Mouse (Mus musculus): ENCODE data around the gene Dnajc3.
"Not testable (repeated sequence)": the region's sequence is repeated elsewhere in the genome, so short reads cannot be mapped to it uniquely, and the experiment has no call there.

The Dnajc3 gene

DNA sequence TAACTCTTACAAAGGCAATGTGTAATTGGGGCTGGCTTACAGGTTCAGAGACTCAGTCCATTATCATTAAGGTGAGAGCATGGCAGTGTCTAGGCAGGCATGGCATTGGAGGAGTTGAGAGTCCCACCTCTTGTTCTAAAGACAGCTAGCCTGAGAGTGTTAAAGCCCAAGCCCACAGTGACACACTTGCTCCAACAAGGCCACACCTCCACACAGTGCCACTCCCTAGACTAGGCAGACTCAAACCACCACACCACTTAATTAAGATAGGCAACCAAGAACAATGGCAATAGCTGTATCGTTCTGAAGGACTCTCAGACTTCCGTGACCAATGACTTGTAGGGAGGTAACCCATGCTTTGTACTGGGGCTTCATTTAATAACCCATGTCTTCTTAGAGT is 7.0 kb upstream of the Dnajc3 start:
- DNase-seq (ENCODE audit: low spot score in 2 of 2) = no peak

DNA sequence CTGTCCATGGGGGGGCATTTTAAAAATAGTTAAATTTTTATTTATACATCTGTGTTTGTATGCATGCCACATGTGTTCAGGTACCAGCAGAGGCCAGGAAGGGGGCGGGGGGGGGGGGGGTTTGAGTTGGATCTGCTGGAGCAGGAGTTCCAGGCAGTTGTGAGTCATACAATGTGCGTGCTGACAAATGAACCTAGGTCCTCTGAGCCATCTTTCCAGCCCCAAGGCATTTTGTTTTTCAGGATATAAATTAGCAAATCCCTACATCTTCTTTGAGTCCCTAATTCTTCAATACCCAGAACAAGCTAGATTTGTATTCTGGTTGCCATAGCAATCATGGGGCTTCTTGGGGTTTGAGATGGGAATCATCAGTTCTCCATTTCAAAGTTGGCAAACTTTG is 6.6 kb upstream of the Dnajc3 start:
- no peak for DNase-seq (ENCODE audit: low spot score in 2 of 2)

DNA sequence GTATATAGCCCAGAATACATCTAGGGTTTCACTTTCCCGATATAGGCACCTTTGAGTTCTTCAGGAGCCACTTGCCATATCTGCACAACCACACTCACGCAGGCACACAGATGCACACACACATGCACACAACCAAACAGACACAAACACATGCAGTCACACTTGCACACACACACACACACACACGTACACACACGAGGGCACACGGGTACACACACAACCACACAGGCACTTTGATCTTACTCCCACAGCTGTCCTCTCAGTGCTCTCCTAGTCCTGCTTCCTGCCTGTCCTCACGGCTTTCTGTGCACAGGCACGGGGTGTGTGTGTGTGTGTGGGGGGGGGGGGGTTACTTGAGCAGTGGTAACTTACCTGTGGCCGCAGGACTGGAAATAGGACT is 4.8 kb upstream of the Dnajc3 start:
- no peak for DNase-seq (ENCODE audit: low spot score in 2 of 2)

DNA sequence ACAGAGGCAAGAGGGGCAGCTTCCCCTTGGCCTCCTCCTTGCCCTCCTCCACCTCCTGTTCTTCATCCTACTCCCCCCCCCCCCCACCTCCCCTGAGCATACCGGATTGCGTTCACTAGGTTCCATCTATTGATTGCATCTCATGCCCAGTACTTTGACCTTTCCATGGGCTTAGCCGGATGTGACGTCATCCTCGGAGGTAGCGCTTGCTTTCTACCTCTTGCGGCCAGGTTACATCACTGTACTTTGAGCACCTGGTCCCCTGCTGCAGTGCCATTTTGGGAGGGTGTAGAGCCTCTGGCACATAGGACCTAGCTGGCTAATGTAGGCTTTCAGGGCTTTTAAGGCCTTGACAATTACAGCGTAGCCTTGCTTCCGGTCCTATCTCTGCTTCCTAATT is 3.1 kb upstream of the Dnajc3 start:
- DNase-seq (ENCODE audit: low spot score in 2 of 2) = no peak

DNA sequence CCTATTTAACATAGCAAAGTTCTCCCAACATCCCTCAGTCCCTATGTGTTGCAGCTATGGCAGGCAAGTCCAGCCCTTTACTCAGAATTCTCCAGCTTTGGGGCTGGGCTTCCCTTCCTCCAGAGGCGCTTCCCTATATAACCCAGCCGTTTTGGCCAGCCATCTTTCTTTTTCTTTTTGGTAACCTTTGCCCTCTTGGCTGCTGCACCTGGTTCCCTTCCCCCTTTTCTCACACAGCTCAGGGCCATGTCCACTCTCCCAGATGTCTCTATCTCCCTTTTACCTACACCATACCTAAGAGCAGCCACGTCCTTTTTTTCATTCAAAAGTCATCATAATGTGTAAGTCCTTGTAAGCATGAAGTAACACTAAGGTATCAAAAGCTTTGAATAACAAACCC is 1.5 kb upstream of the Dnajc3 start:
- no peak for DNase-seq (ENCODE audit: low spot score in 2 of 2)

DNA sequence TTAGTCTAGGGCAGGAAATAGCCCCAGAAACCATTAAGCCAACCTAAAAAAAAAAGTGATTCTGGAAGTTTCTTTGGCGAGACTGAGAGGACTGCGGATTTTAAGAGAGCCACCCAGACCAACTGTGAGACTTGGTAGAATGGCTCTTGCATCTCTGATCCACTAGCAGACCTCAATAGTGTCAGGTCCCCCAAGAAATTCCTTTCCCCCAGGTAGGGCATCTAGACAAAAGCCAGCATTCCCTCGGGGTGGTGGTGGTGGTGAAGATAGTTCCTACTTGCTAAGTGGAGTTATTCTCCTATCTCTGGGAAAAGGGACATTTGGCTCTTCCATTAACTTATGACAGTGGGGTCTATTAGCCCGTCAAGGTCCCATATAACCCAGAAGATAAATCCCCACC is 824 bp upstream of the Dnajc3 start:
- no peak for DNase-seq (ENCODE audit: low spot score in 2 of 2)

DNA sequence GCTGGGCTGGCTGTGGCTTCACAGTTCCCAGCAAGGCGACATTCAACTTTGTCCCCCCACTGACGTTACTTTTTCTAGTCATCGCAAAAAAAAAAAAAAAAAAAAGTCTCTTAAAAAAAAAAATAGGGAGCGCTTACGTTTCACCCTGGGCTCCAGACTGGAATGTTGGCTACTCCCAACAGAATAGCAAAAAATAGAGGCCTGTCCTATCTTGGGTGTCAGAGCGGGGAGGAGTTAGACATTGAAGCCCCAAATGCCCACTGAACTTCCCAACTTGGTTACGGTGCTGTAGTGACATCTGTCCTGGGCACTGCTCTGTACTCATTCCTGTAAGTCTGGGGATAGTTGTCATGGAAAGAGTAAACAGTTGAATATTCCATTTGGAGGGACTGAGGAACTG is 775 bp downstream of the Dnajc3 start:
- no peak for DNase-seq (ENCODE audit: low spot score in 2 of 2)

DNA sequence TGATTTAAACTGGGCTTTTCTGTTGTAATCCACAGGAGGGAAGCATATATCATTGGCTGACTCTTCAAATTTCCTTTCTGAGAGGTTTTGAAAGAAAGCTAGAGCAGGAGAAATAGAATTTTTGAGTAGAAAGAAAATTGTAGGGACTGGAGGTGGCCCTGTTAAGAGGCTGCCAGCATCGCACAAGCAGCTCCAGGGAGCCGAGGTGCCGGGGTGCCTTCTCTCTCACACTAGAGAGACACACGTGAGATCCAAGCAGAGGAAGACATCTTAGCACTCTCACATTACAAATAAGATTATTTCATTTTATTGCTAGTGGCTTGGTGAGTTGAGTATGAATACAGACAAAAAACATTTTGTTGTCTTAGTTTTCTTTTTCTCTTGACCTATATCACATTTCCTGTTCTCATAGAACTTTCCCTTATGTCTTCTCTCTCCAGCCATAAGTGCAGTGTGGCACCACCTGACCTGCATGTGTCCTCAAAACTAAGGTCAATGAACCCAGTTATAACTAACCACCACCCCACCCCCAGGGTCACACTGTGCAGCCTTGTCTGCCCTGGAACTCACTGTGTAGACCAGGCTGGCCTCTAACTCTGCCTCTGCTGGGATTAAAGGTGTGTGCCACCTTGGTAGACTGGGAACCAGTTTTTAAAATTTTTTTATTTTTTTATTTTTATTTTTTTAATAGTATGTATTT is 3.2 kb downstream of the Dnajc3 start:
- DNase-seq (ENCODE audit: low spot score in 2 of 2) = no peak

DNA sequence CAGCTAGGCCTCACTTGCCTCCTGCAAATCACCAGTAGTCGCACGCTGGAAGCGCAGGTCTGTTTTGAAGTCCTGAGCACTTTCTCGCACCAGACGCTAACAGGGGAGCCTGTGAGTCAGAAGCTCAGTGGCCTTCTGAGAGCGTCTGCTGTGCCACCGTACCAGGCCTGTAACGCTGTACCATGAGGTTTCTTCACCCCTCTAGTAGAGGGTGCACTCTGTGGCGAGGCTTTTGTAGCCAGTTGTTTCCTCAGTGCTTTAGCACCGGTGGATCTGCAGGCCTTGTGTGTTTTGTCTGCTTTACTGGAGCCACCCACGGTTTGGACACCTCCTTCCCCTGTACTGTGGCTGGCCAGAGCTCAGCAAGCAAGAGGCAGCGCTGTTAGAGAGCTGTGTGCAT is 4.3 kb downstream of the Dnajc3 start:
- no peak for DNase-seq (ENCODE audit: low spot score in 2 of 2)

DNA sequence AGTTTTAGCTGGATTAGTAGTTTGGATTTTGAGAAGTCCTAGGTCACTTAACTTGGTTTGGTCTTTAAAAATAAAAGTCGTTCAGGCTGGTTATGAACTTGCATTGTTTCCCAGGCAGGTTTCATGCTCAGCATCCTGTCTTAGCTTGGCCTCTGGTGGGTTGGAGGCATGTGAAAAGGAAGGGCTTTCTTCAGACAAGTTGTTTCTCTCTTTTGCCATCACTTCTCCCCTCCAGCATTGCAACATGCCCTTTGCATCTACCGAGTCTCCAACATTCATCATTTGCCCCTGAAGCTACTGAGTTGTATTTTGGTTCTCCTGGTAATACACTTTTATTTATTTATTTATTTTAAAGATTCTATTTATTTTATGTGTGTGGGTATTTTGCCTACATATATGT is 6.9 kb downstream of the Dnajc3 start:
- DNase-seq (ENCODE audit: low spot score in 2 of 2) = no peak

DNA sequence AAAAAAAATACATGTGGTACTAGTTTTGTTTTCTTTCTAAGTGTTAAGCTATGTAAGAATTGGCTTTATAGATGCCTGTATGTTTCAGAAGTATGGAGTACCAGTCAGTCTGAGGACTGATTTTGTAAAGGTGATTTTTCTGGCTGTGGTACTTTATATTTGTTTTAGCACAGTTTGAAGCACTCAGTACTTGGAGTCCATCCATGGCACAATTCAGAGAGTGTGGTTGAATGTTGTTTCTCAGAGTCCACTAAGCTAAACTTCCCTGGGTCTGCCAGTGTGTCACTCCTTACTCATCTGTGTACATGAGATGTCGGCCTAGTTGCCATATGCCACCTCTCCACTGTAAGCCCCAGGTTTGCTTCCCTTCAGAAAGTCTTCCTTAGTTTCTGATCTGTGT is 11.1 kb downstream of the Dnajc3 start:
- no peak for DNase-seq (ENCODE audit: low spot score in 2 of 2)

DNA sequence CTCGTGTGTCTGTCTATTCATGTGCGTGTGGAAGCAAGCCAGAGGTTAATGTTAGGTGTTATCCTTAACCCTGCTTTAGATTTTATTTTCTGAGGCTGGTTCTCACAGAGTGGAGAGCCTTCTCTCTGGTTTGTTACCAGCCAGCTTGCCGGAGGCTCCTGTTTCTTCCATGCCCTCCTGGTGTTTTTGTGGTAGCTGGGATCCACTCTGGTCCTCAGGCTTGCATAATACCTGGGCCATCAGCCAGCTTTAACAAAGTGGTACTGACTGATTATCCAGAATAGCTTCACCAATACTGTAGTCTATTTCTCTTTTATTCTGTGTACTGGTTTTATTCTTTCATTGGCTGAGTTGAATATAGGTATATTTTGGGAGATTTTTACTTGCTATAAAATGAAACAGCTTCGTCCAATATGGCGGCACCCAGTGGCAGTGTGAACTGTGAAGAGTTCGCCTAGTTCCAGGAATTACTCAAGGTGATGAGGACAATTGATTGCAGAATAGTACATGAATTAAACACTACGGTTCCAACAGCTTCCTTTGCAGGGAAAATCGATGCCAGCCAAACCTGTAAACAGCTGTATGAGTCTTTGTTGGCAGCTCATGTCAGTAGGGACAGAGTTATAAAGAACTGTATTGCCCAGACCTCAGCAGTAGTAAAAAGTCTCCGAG is 14.3 kb downstream of the Dnajc3 start:
- DNase-seq (ENCODE audit: low spot score in 2 of 2) = no peak

DNA sequence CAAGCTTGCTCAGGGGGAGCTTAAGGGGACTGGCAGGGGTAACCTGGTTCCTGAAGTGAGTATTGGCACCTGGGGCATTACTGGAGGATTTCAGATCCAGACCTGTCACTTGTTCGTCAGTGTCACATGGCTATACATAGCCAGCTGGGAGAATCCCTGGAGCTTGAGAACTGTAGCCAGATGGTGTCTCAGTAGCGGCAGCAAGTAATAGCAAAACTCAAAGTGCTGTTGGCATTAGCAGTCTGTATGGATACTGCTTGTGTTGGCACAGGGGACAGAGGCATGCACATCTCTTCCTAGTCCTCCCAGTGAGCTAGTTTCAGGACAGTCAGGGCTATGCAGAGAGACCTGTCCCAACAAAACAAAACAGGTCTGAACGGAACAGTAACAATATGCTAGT is 20.2 kb downstream of the Dnajc3 start:
- DNase-seq (ENCODE audit: low spot score in 2 of 2) = no peak

DNA sequence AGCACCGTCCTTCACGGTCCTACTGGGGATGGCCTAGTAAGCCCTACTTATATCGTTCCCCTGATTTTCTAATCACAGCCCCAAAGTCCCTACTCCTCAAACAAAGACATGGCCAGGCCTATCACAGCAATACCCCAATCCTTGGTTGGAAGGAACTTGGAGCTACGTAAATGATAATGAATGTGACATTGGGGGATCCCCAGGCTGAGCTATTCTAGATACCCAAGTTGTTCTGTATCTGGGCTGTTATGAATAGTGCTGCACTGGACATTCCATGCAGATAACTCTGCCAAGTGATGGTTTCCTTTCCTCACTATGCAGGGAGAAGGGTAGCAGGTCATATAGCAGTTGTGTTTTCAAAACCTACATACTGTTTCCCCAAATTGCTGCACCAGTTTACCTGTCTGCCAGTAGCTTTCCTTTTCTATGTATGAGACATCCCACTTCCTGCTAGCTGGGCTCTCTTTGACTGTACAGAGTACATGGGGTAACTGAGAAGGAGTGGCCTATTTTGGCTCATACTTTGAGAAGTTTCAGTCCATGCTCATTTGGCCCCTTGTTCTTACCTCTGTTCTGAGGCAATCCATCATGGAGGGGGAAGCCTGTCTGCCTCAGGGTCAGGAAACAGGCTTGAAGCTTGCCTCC is 27.7 kb downstream of the Dnajc3 start:
- no peak for DNase-seq (ENCODE audit: low spot score in 2 of 2)

DNA sequence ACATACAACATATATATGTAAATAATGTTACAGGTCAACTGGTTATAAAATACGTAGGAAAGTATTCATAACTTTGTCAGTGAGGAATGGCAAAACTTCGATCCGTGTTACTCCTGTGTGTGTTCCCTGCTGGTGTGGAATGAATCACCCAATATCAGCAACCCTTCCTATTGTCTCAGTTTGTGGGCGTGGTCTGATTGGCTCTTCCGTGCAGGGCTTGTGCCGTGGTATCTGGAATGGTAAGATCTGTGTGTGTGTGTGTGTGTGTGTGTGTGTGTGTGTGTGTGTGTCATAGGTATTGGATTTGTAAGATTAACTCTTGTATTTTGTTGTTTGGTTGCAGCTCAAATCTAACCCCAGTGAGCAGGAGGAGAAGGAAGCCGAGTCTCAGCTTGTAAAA is 29.9 kb downstream of the Dnajc3 start:
- DNase-seq (ENCODE audit: low spot score in 2 of 2) = no peak

DNA sequence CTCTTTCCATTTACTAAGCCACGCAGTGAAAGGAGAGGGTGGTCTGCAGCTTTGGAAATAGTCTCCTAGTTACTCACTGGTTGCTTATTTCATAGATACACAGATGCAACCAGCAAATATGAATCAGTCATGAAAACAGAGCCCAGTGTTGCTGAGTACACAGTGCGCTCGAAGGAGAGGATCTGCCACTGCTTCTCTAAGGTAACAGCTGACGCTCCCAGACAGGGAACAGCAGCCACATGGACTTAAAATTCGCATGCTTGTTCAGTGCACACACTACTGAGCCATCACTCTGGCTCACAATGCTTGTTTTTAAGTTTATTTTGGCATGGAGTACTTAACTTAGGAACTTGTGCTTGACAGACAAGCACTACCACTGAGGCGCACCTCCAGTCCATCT is 34.5 kb downstream of the Dnajc3 start:
- no peak for DNase-seq (ENCODE audit: low spot score in 2 of 2)

DNA sequence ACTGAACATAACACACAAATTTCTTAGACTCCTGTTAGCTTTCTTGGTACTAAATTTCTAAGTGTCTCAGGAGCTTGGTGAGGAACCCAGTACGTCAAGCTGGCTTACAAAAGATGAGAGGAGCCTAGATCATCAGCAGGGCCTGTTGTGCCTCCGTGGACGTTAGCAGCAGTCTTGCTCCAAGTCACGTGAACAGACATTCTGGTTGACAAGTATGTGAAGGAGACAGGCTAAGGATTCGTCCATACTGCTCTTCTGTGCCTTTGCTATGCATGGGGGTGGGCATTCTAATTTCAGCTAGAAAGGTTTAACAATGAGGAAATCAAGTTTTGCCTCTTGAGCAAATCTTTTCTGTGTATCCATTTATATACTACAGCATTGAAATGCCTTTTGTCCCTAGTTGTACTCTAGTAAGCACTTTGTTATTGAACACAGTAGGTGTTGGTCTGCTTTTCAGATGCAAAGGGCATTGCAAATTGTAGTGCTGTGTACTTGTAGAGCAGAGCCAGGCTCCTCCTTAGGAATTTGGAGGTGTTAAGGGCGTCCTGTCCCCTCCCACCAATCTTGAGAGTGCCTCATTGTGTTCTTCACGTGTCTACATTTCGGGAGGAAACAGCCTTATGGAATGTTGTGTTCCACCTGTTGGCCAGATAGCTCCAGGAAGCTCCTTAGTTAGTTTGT is 39.5 kb downstream of the Dnajc3 start:
- no peak for DNase-seq (ENCODE audit: low spot score in 2 of 2)

DNA sequence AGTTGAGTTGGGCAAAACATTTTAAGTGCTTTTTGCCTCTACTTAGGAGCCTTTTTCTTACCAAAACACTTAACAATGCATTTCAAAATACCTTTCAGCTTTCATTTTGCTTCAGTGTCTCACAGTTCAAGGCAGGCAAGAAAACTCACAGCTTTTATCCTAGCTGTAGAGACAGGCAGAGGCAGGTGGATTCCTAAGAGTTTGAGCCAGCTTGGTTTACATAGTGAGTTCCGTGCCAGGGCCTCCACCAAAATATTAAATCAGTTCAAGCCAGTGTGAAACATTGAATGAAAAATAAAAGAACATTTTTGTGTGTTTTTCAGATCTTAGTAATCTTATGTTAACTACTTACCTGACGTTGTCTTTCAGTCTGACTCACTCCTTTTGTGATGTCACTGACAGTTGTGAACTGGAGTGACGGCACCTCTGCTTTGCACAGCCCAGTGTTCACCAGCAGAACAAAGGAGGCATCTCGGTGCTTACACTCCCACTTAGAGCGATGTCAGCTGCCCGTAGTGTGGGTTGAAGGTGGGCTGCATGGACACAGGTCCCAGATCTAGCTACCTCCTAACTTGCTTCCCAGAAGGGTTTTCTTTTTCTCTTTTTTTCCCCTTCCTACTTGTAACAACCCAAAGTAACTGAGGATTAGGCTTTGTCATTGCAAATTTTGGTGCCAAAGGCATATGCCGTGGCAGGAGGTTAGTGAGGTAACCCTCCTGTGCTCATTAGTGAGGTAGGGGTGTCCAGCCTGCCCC is 42.0 kb downstream of the Dnajc3 start:
- DNase-seq (ENCODE audit: low spot score in 2 of 2) = no peak

DNA sequence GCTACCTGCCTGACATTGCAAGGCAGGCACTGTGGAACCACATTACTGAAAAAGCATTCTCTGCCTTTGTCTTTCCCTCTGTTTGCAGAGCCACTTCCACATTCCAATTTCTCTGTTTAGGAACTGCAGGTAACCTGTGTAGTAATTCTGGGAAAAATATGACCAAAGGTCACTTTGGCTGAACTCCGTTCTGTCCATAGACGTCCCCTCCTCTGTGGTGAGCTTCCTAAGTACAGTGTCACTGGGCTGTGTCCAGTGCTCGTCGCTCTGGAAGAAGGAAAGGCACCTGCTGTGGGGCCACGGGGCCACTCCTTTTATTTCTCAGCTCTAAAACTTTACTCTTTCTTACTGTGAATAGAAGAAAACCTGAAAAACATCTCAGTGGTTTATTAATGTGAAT is 42.6 kb downstream of the Dnajc3 start:
- no peak for DNase-seq (ENCODE audit: low spot score in 2 of 2)

DNA sequence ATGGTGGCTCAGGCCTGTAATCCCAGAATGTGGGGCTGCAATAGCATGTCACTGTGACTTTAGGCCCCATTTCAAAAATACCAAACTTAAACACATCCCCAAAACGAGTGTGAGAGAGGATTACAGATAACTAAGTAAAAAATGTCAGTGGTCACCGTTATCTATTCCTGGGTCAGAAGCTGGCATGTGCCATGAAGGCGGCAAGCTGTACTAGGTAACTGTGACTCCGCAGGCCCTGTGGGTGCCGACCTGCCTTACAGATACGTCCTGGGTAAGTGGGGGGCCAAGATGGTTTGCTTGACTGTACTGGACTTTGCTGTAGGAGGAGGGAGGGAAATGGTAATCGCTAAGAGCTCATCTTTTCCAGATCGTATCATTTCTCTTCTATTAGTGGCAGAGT is 43.1 kb downstream of the Dnajc3 start:
- no peak for DNase-seq (ENCODE audit: low spot score in 2 of 2)

DNA sequence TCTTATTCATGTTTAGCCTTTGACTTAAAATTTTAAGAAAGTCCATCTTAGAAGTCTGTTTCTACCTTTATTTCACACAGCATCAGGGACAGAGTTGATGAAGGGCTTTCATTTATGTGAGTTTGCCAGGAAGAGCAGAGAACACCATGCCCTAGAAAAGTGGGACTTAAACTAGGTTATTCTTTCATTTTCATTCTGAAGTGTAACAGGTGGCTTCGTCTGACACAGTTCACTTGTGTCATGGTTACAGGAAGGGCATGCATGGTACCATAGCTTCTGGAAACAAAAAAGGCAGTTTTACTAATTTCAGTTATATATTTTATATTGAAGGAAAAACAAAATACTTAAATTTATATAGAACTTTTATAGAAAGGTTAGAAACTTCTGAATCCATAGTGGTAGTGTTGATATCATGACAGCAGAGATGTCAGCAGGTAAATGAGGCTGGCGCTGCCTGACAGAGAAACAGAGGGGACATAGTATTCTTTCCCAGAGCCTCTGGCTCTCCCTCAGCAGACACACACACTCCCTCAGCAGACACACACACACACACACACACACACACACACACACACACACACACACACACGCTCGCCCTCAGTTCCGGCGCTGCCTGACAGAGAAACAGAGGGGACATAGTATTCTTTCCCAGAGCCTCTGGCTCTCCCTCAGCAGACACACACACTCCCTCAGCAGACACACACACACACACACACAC is 44.1 kb downstream of the Dnajc3 start:
- not testable (repeated sequence) for DNase-seq (ENCODE audit: low spot score in 2 of 2)

All from right cerebral cortex, adult 2 months (tissue).